Mouse (Mus musculus): Measurements from ENCODE around the gene Tspan15.

- no peak for TF ChIP-seq TAL1 (conservative IDR thresholded peaks at IDR 0.05; ENCODE audit: low read depth, low read length)
- no peak for TF ChIP-seq CTCF (IDR thresholded peaks at IDR 0.05; ENCODE audit: low read depth, low read length)
These were observed 16.1 kb upstream of the Tspan15 start for GRCm38 (mm10) chr10:62247156-62247555.
